Mouse (Mus musculus) gastrocnemius, postnatal 25 days (tissue): ENCODE data around the gene Slc2a2. TPM values are rescaled to one million over a fixed set of nuclear protein-coding genes. Genes with fewer than 3 reads are reported as not detected.

Source experiments
- DNase-seq: peaks from one replicate; pipeline ENCODE4 v3.0.0; 2022
- long read RNA-seq, 2 experiments: library from polyadenylated mRNA; stranded (forward); transcript quantifications; one replicate each; pipeline ENCODE4 v2.0.0; 2021
- total RNA-seq, 2 experiments: library from RNA; stranded (reverse); gene quantifications; 1 replicate in 1 of 2; 2 replicates in 1 of 2; pipeline ENCODE4 v1.2.3; 2021

Slc2a2 gene
- not detected for total RNA-seq
- long read RNA-seq, experiment 1: 0 reads
- long read RNA-seq, experiment 2: 0 reads

- no peak for DNase-seq
Measured at GRCm38 (mm10) chr3:28697797-28698196, at the start of gene Slc2a2. TSS of gene Slc2a2 (plus strand) at chr3:28697903.

- no peak for DNase-seq
Measured at GRCm38 (mm10) chr3:28652574-28652973, 45.1 kb upstream of the Slc2a2 start.

- DNase-seq: no peak
Measured at GRCm38 (mm10) chr3:28653043-28653442, 44.7 kb upstream of the Slc2a2 start.

GRCm38 (mm10) chr3:28654740-28655139 lies 43.0 kb upstream of the Slc2a2 start:
- no peak for DNase-seq

- no peak for DNase-seq
Measured at GRCm38 (mm10) chr3:28658349-28658748, 39.4 kb upstream of the Slc2a2 start.

GRCm38 (mm10) chr3:28680851-28681250 lies 16.9 kb upstream of the Slc2a2 start:
- DNase-seq: no peak

GRCm38 (mm10) chr3:28681866-28682265 lies 15.8 kb upstream of the Slc2a2 start:
- no peak for DNase-seq

- no peak for DNase-seq
Measured at GRCm38 (mm10) chr3:28682411-28682810, 15.3 kb upstream of the Slc2a2 start.

- no peak for DNase-seq
Measured at GRCm38 (mm10) chr3:28685510-28685909, 12.2 kb upstream of the Slc2a2 start.

GRCm38 (mm10) chr3:28694811-28695210 lies 2.9 kb upstream of the Slc2a2 start:
- no peak for DNase-seq

- DNase-seq: no peak
Measured at GRCm38 (mm10) chr3:28695608-28696007, 2.1 kb upstream of the Slc2a2 start.

GRCm38 (mm10) chr3:28696162-28696561 lies 1.5 kb upstream of the Slc2a2 start:
- DNase-seq: peak; percentile 18

GRCm38 (mm10) chr3:28699601-28700000 lies 1.9 kb downstream of the Slc2a2 start:
- no peak for DNase-seq

- DNase-seq: no peak
Measured at GRCm38 (mm10) chr3:28705522-28706137, 7.9 kb downstream of the Slc2a2 start.

GRCm38 (mm10) chr3:28706736-28707135 lies 9.0 kb downstream of the Slc2a2 start:
- DNase-seq: no peak

GRCm38 (mm10) chr3:28709740-28710139 lies 12.0 kb downstream of the Slc2a2 start:
- no peak for DNase-seq

- DNase-seq: no peak
Measured at GRCm38 (mm10) chr3:28713913-28714698, 16.4 kb downstream of the Slc2a2 start.

GRCm38 (mm10) chr3:28718521-28718920 lies 20.8 kb downstream of the Slc2a2 start:
- no peak for DNase-seq

- DNase-seq: no peak
Measured at GRCm38 (mm10) chr3:28721218-28721617, 23.5 kb downstream of the Slc2a2 start.

- no peak for DNase-seq
Measured at GRCm38 (mm10) chr3:28721838-28722237, 24.1 kb downstream of the Slc2a2 start.

GRCm38 (mm10) chr3:28722531-28722930 lies 24.8 kb downstream of the Slc2a2 start:
- no peak for DNase-seq

GRCm38 (mm10) chr3:28723534-28723933 lies 25.8 kb downstream of the Slc2a2 start:
- DNase-seq: no peak

GRCm38 (mm10) chr3:28725203-28725602 lies 27.5 kb downstream of the Slc2a2 start:
- no peak for DNase-seq

GRCm38 (mm10) chr3:28726356-28726755 lies 28.7 kb downstream of the Slc2a2 start:
- no peak for DNase-seq
